Mouse (Mus musculus): ENCODE measurements around the gene Tcn2.

- no peak for TF ChIP-seq CTCF (conservative IDR thresholded peaks at IDR 0.05; ENCODE audit: low read length)
- TF ChIP-seq POU5F1 (IDR thresholded peaks at IDR 0.05; ENCODE audit: borderline replicate concordance, low read length), result no peak
Measured at GRCm38 (mm10) chr11:3887331-3887730, 44.6 kb downstream of the Tcn2 start.

All from E14TG2a.4 (cell line).